Mouse (Mus musculus) neural tube, embryonic 11.5 days (tissue): ENCODE measurements around the gene Suv39h2. TPM values are rescaled to one million over a fixed set of nuclear protein-coding genes. Genes with fewer than 3 reads are reported as not detected.

ENCODE experiments used
- ATAC-seq: fragments of 200-750 bp; cut with Nextera tagmentation; 2 replicates; pipeline ENCODE4 v1.8.0; 2017; ENCODE audit warnings: moderate number of reproducible peaks, mild to moderate bottlenecking, moderate TSS enrichment, moderate library complexity; ENCODE audit not compliant: insufficient read depth, low FRiP score, low TSS enrichment
- DNase-seq: peaks from one replicate; pipeline ENCODE4 v3.0.0-alpha.2; 2015; ENCODE audit warnings: low spot score
- H3K27ac ChIP-seq: fragments of 300-500 bp; sonication (generic); 2 replicates; pipeline ENCODE4 v1.5.1; 2014; ENCODE audit warnings: low read depth, mild to moderate bottlenecking, low read length
- H3K27me3 ChIP-seq: fragments of 300-500 bp; sonication (generic); 2 replicates; pipeline ENCODE4 v1.6.1; 2014; ENCODE audit warnings: mild to moderate bottlenecking, low read length, mixed read lengths; ENCODE audit not compliant: control insufficient read depth, insufficient read depth
- H3K36me3 ChIP-seq: fragments of 300-500 bp; sonication (generic); 2 replicates; pipeline ENCODE4 v1.6.1; 2014; ENCODE audit warnings: mild to moderate bottlenecking, low read length, moderate library complexity, mixed read lengths; ENCODE audit not compliant: control insufficient read depth, insufficient read depth
- H3K4me1 ChIP-seq: fragments of 300-500 bp; sonication (generic); 2 replicates; pipeline ENCODE4 v1.6.1; 2014; ENCODE audit warnings: low read length, mixed read lengths; ENCODE audit not compliant: control insufficient read depth, insufficient read depth
- H3K4me2 ChIP-seq: fragments of 300-500 bp; sonication (generic); 2 replicates; pipeline ENCODE4 v1.6.1; 2014; ENCODE audit warnings: low read depth, mild to moderate bottlenecking, moderate library complexity
- H3K4me3 ChIP-seq: fragments of 300-500 bp; sonication (generic); 2 replicates; pipeline ENCODE4 v1.5.1; 2014; ENCODE audit warnings: low read depth, low read length
- H3K9ac ChIP-seq: fragments of 300-500 bp; sonication (generic); 2 replicates; pipeline ENCODE4 v1.6.1; 2014; ENCODE audit warnings: mild to moderate bottlenecking, low read length
- H3K9me3 ChIP-seq: fragments of 300-500 bp; sonication (generic); 2 replicates; pipeline ENCODE4 v1.6.1; 2016; ENCODE audit warnings: low read length; ENCODE audit not compliant: control insufficient read depth
- WGBS: fragments of 180-500 bp; shearing (Covaris S2); extraction: QIAGEN DNeasy Blood & Tissue Kit; methylation state at CpG from one replicate; pipeline ENCODE4 v1.1.7; 2014; 5-methylcytosine and 5-hydroxymethylcytosine counted together
- polyA plus RNA-seq: library from polyadenylated mRNA; unstranded; fragments of >200 nt; fragmentation: Nextera tagmentation; extraction: Ambion mirVana; gene quantifications from 2 replicates; pipeline ENCODE4 v1.2.1, GENCODE M21; 2014

Suv39h2 gene
- polyA plus RNA-seq, 1 experiment from 2014 or later, result 40.7 TPM

DNA sequence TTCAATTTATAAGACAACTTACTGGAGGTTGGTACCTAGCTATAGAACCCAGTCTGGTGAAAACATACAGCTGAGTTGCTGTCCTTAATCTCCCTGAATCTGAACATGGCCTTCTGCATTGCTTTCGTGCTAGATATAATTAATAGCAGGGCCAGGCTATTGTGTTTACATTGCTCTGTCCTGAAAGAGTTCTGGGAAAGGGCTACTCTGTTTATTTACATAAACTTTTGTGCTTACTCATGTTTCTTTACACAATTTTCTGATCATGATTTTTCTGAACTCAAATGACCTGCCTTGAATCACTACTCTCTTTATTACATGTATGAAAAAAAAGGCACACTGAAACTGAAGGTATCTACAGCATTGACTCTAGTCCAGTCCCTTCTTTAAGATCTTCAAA lies 59.2 kb downstream of the Suv39h2 start:
- no peak overlapping the region for H3K4me3 ChIP-seq
- no peak overlapping the region for H3K9ac ChIP-seq
- no peak overlapping the region for H3K27ac ChIP-seq
- no peaks in the 10 kb centered on the region for H3K36me3 ChIP-seq
- WGBS, result 69% methylated on average over 1 of the region's 1 CpGs
- no peak overlapping the region for H3K4me2 ChIP-seq
- peaks cover 3% of the 10 kb centered on the region; the same call in 1 of the 2 replicates for H3K4me1 ChIP-seq
- H3K27me3 ChIP-seq, result no peaks in the 10 kb centered on the region
- no peak for ATAC-seq
- DNase-seq, result no peak
- H3K9me3 ChIP-seq, result no peaks in the 10 kb centered on the region

DNA sequence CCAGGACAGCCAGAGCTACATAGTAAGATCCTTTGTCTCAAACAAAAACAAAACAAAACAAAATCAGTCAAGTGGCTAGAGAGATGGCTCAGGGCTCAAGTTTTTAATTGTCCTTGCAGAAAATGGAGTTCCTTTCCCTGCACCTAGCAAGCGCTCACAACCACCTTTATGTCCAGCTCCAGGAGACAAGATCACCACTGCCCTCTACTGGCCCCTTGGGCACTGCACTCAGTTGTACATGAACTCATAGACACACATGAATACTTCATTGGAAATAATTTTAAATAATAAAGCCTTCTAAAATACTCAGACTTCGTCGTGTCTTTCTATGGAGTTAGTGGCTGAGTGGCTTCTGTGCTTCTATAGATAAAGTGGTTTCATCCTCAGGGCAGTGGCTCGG lies 60.6 kb downstream of the Suv39h2 start:
- WGBS, result 34% methylated on average over 4 of the region's 4 CpGs
- H3K9ac ChIP-seq, result no peak overlapping the region
- no peaks in the 10 kb centered on the region for H3K9me3 ChIP-seq
- H3K4me1 ChIP-seq, result no peaks in the 10 kb centered on the region
- no peak overlapping the region for H3K4me3 ChIP-seq
- no peak overlapping the region for H3K4me2 ChIP-seq
- DNase-seq (peak; percentile 65), ATAC-seq (no peak)
- no peak overlapping the region for H3K27ac ChIP-seq
- H3K27me3 ChIP-seq, result no peaks in the 10 kb centered on the region
- no peaks in the 10 kb centered on the region for H3K36me3 ChIP-seq

DNA sequence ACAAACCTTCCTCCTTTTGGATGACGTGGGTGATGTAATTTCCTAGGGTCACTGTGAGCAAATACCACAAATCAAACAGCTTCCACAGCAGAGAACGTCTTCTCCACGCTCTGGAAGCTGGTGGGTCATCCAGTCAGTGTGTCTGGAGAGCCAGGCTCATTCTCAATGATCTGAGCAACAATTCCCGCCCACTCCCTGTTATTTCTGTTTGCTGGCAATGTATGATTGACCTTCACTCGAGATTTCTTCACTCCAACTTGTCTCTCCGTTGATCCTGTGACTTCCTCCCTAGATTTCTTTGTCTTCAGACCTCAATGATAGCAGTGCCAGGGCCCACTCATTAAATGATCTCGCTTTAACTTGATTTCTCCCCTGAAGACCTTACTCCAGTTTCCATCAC lies 67.1 kb downstream of the Suv39h2 start:
- 79% methylated on average over 7 of the region's 7 CpGs for WGBS
- H3K36me3 ChIP-seq, result no peaks in the 10 kb centered on the region
- no peak for DNase-seq

DNA sequence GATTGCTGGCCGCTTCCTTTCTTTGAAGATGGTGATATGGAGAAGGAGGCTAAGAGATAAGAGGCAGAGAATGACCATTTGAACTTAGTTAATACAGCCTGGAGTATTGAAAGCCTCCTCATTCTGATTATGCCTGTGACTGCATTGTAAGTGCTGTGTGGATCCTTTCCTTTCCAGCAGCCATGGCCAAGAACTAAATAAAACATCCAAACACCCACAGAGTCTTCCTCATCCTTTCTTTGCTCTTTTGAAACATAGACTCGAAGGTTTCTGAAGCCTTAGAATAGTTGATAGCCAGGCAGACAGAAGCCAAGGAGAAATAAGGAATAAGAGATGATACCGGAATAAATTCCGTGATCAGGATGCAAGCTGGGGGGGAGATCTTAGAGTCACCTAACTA lies 68.8 kb downstream of the Suv39h2 start:
- DNase-seq (no peak), ATAC-seq (no peak)
- no peak overlapping the region for H3K4me3 ChIP-seq
- H3K4me1 ChIP-seq, result no peaks in the 10 kb centered on the region
- WGBS, result 88% methylated on average over 4 of the region's 4 CpGs
- H3K4me2 ChIP-seq, result no peak overlapping the region
- no peaks in the 10 kb centered on the region for H3K27me3 ChIP-seq
- H3K9me3 ChIP-seq, result no peaks in the 10 kb centered on the region
- no peaks in the 10 kb centered on the region for H3K36me3 ChIP-seq
- no peak overlapping the region for H3K27ac ChIP-seq
- no peak overlapping the region for H3K9ac ChIP-seq

More for the DNA sequence above, 67.1 kb downstream of the Suv39h2 start:
- no peaks in the 10 kb centered on the region for H3K27me3 ChIP-seq
- no peak overlapping the region for H3K4me3 ChIP-seq
- no peak overlapping the region for H3K27ac ChIP-seq
- no peak overlapping the region for H3K4me2 ChIP-seq
- no peak for ATAC-seq
- no peak overlapping the region for H3K9ac ChIP-seq
- H3K4me1 ChIP-seq, result no peaks in the 10 kb centered on the region
- H3K9me3 ChIP-seq, result no peaks in the 10 kb centered on the region

Other genes starting within 250 kb of the Suv39h2 start
- 53.4 and 56.0 TPM in 2 replicates for gene Nmt2, start 190.8 kb downstream of the Suv39h2 start, polyA plus RNA-seq
- gene Rpp38, start 142.4 kb downstream of the Suv39h2 start, polyA plus RNA-seq, result 16.8 and 20.3 TPM in 2 replicates
- 1.7 TPM in 1 of 2 replicates, not detected in the other for gene Acbd7, start 138.9 kb downstream of the Suv39h2 start, polyA plus RNA-seq
- gene Olah, start 77.8 kb downstream of the Suv39h2 start, polyA plus RNA-seq, result not detected in 2 replicates
- gene Meig1, start 52.4 kb downstream of the Suv39h2 start, polyA plus RNA-seq, result not detected in 2 replicates
- gene Dclre1c, start 50.9 kb downstream of the Suv39h2 start, polyA plus RNA-seq, result 6.2 and 7.7 TPM in 2 replicates
- gene Gm45902, start 37.8 kb upstream of the Suv39h2 start, polyA plus RNA-seq, result 8.3 and 10.4 TPM in 2 replicates
- gene Hspa14, start 37.8 kb upstream of the Suv39h2 start, polyA plus RNA-seq, result 111 and 113 TPM in 2 replicates
- not detected in 2 replicates for gene Cdnf, start 38.0 kb upstream of the Suv39h2 start, polyA plus RNA-seq
- gene Fam107b, start 95.5 kb upstream of the Suv39h2 start, polyA plus RNA-seq, result 64.4 TPM in 2 replicates